Mouse (Mus musculus): ENCODE measurements around the gene Gm17662. TPM values are rescaled to one million over a fixed set of nuclear protein-coding genes. Genes with fewer than 3 reads are reported as not detected.
A peak's percentile ranks its signal among the peaks of the same experiment; 100 is the strongest.

Gene Gm17662
- polyA plus RNA-seq, 1 experiment from 2014 or later, result not detected

DNA sequence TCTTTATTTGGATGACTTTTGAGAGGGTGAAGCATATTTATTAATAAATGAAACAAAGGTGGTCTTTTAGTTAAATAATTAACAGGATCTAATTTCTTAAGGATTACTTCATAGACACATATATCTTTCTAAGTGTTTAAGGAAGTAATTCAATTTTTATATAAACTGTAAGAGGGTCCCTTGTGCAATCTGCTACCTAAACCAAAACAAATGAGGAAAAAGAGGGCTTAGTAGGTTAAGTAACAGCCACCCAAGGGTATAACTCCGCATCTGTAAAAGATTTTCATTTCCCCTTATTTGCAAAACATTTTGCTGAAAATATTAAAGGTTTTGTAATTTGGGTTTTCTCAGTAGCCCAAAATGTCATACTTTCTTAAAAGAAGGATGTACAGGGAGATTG lies 7.3 kb downstream of the Gm17662 start:
- no peak for DNase-seq
- H3K9ac ChIP-seq (replicated peaks; ENCODE audit: low read length), result no peak overlapping the region
- no peak overlapping the region for H3K4me2 ChIP-seq (ENCODE audit: low read length)
- no peak overlapping the region for H3K4me3 ChIP-seq (replicated peaks; ENCODE audit: low read depth, low read length)
- no peaks in the 10 kb centered on the region for H3K27me3 ChIP-seq (ENCODE audit: control insufficient read depth, insufficient read depth, low read length)
- no peaks in the 10 kb centered on the region for H3K36me3 ChIP-seq (ENCODE audit: control insufficient read depth, insufficient read depth, low read length)
- H3K4me1 ChIP-seq (ENCODE audit: control insufficient read depth, insufficient read depth, low read length), result 0 out of 2 replicates have a peak, but pooled peaks cover 5% of the 10 kb centered on the region
- WGBS, result 88% methylated on average over 1 of the region's 1 CpGs
- ATAC-seq (ENCODE audit: low FRiP score, low TSS enrichment), result no peak
- no peak overlapping the region for H3K27ac ChIP-seq (replicated peaks; ENCODE audit: low read depth, low read length)
- no peaks in the 10 kb centered on the region for H3K9me3 ChIP-seq (ENCODE audit: control insufficient read depth, low read length)

DNA sequence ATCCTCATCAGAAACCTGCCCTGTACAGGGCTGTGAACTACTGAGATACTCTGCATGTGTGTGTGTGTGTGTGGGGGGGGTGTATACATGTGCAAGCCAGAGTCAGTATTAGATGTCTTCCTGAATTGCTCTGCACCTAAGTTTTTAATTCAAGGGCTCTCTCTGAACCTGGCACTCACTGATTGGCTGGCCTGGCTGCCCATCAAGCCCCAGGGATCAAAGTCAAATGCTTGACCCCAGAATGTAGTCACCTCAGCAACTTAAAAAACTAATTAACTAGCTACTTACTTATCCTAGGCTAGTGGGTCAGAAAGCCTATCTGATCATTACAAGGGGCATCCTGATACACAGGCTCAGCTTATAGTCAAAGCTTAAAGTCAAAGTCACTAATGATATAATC lies 12.5 kb downstream of the Gm17662 start:
- Histone ChIP-seq H3K36me3 (ENCODE audit: control insufficient read depth, insufficient read depth, low read length) (no peaks in the 10 kb centered on the region), H3K4me2 (ENCODE audit: low read length) (no peak overlapping the region), H3K4me1 (ENCODE audit: control insufficient read depth, insufficient read depth, low read length) (0 out of 2 replicates have a peak, but pooled peaks cover 5% of the 10 kb centered on the region), H3K4me3 (replicated peaks; ENCODE audit: low read depth, low read length) (no peak overlapping the region), H3K9me3 (ENCODE audit: control insufficient read depth, low read length) (no peaks in the 10 kb centered on the region), H3K9ac (replicated peaks; ENCODE audit: low read length) (no peak overlapping the region), H3K27me3 (ENCODE audit: control insufficient read depth, insufficient read depth, low read length) (no peaks in the 10 kb centered on the region), H3K27ac (replicated peaks; ENCODE audit: low read depth, low read length) (no peak overlapping the region)
- no peak for DNase-seq
- ATAC-seq (ENCODE audit: low FRiP score, low TSS enrichment), result no peak

DNA sequence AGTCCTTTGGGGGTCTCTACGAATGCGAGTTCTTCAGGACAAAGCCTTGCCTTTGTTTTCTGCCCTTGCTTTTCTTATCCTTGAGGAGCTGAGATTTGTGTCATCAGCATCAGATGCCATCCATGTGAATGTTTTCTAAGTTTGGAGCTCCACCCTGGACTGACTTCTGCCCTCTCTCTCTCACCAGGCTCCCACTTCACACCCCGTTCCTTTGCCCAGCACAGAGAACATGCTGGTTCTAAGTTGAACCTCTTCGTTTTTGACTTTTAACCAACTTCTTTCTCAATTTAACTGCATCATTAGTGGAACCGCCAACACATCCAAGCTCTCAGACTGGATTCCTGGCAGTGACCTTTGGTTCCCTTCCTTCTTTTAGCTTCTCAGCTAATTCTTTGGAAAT lies 13.1 kb downstream of the Gm17662 start:
- no peak for ATAC-seq (ENCODE audit: low FRiP score, low TSS enrichment)
- no peaks in the 10 kb centered on the region for H3K27me3 ChIP-seq (ENCODE audit: control insufficient read depth, insufficient read depth, low read length)
- whole genome bisulfite sequencing, result 88% methylated on average over 5 of the region's 5 CpGs
- H3K36me3 ChIP-seq (ENCODE audit: control insufficient read depth, insufficient read depth, low read length), result no peaks in the 10 kb centered on the region
- no peak overlapping the region for H3K4me2 ChIP-seq (ENCODE audit: low read length)
- H3K9ac ChIP-seq (replicated peaks; ENCODE audit: low read length), result no peak overlapping the region
- no peak overlapping the region for H3K27ac ChIP-seq (replicated peaks; ENCODE audit: low read depth, low read length)
- no peak for DNase-seq
- no peaks in the 10 kb centered on the region for H3K9me3 ChIP-seq (ENCODE audit: control insufficient read depth, low read length)
- H3K4me3 ChIP-seq (replicated peaks; ENCODE audit: low read depth, low read length), result no peak overlapping the region
- H3K4me1 ChIP-seq (ENCODE audit: control insufficient read depth, insufficient read depth, low read length), result no peaks in the 10 kb centered on the region

DNA sequence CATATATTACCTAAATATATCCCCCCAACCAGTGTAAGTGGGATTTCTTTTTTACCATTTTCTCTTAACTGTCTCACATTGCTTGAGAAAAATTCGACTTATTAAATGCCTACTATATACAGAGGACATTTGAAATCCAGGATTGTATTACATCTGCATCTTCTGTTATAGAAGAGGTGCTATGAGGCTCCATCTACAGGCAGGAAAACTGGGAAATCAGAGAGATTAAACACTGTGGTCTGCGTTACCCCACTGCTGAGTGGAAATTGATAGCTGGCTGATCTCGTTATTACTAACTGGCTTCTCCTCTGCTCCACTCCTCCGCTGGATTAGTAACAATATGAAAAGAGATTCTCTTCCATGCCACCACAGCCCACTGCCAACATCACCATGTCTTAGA lies 18.7 kb downstream of the Gm17662 start:
- Histone ChIP-seq H3K9me3 (ENCODE audit: control insufficient read depth, low read length) (no peaks in the 10 kb centered on the region), H3K27ac (replicated peaks; ENCODE audit: low read depth, low read length) (no peak overlapping the region), H3K4me2 (ENCODE audit: low read length) (no peak overlapping the region), H3K27me3 (ENCODE audit: control insufficient read depth, insufficient read depth, low read length) (no peaks in the 10 kb centered on the region), H3K4me3 (replicated peaks; ENCODE audit: low read depth, low read length) (no peak overlapping the region), H3K36me3 (ENCODE audit: control insufficient read depth, insufficient read depth, low read length) (no peaks in the 10 kb centered on the region), H3K4me1 (ENCODE audit: control insufficient read depth, insufficient read depth, low read length) (no peaks in the 10 kb centered on the region), H3K9ac (replicated peaks; ENCODE audit: low read length) (no peak overlapping the region)
- whole genome bisulfite sequencing, result 72% methylated on average over 4 of the region's 4 CpGs
- DNase-seq (peak; percentile 34), ATAC-seq (ENCODE audit: low FRiP score, low TSS enrichment) (no peak)

DNA sequence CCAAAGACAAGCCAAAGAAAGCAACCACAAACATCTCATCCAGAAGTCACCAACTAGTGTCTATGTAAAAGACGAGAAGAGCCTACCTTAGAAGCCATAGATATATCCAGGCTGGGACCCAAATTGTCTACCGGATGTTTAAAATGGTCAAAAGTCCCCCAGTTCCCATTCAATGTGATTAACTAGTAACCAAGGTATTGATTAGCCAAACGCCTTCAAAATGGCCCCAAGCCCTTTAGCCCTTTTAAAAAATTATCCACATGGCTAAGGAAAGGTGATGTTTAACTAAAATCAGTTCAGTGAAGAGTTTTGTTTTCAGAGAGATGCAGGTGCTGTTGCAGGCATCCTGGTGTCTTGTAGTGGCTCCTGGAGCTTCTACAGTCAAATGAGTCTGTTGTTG lies 19.2 kb downstream of the Gm17662 start, which contains the start of gene C8a:
Gene C8a (minus strand): TSS at position 76 of the 400 bp plus-strand sequence.
- DNase-seq (no peak), ATAC-seq (ENCODE audit: low FRiP score, low TSS enrichment) (no peak)
- H3K36me3 ChIP-seq (ENCODE audit: control insufficient read depth, insufficient read depth, low read length), result no peaks in the 10 kb centered on the region
- no peak within 1 kb of the TSS for H3K4me2 ChIP-seq (ENCODE audit: low read length)
- H3K9me3 ChIP-seq (ENCODE audit: control insufficient read depth, low read length), result no peaks in the 10 kb centered on the region
- 93% methylated on average over 3 of the region's 3 CpGs for WGBS
- no peak within 1 kb of the TSS for H3K9ac ChIP-seq (replicated peaks; ENCODE audit: low read length)
- no peak within 1 kb of the TSS for H3K4me3 ChIP-seq (replicated peaks; ENCODE audit: low read depth, low read length)
- H3K27ac ChIP-seq (replicated peaks; ENCODE audit: low read depth, low read length), result no peak within 1 kb of the TSS
- H3K27me3 ChIP-seq (ENCODE audit: control insufficient read depth, insufficient read depth, low read length), result no peaks in the 10 kb centered on the region
- H3K4me1 ChIP-seq (ENCODE audit: control insufficient read depth, insufficient read depth, low read length), result no peaks in the 10 kb centered on the region

DNA sequence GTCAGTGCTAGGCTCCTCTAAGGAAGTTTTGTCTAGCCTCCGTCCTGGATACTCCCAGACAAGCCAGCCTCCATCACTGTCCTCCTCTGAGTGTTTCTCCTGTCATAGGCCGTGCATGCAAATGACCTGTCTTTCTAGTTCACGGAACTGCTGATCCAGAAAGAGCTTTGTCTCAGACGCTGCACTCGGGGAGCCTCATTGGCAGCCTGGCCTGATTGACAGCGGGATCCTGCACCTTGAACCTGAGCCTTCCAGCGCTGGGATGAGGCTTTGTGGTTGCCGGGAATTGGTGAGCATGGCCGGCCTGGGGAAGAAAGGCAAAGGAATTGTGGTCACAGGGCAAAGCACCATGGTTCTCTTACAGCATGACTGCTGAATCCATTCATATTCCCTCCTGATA lies 30.4 kb downstream of the Gm17662 start:
- DNase-seq, result no peak
- 19% methylated on average over 9 of the region's 9 CpGs for WGBS
- Histone ChIP-seq H3K27me3 (ENCODE audit: control insufficient read depth, insufficient read depth, low read length) (no peaks in the 10 kb centered on the region), H3K4me3 (replicated peaks; ENCODE audit: low read depth, low read length) (no peak overlapping the region), H3K9me3 (ENCODE audit: control insufficient read depth, low read length) (no peaks in the 10 kb centered on the region), H3K36me3 (ENCODE audit: control insufficient read depth, insufficient read depth, low read length) (no peaks in the 10 kb centered on the region), H3K9ac (replicated peaks; ENCODE audit: low read length) (no peak overlapping the region), H3K27ac (replicated peaks; ENCODE audit: low read depth, low read length) (no peak overlapping the region), H3K4me2 (ENCODE audit: low read length) (no peak overlapping the region), H3K4me1 (ENCODE audit: control insufficient read depth, insufficient read depth, low read length) (peaks cover 17% of the 10 kb centered on the region; the same call in 1 of the 2 replicates)
- ATAC-seq (ENCODE audit: low FRiP score, low TSS enrichment), result no peak

DNA sequence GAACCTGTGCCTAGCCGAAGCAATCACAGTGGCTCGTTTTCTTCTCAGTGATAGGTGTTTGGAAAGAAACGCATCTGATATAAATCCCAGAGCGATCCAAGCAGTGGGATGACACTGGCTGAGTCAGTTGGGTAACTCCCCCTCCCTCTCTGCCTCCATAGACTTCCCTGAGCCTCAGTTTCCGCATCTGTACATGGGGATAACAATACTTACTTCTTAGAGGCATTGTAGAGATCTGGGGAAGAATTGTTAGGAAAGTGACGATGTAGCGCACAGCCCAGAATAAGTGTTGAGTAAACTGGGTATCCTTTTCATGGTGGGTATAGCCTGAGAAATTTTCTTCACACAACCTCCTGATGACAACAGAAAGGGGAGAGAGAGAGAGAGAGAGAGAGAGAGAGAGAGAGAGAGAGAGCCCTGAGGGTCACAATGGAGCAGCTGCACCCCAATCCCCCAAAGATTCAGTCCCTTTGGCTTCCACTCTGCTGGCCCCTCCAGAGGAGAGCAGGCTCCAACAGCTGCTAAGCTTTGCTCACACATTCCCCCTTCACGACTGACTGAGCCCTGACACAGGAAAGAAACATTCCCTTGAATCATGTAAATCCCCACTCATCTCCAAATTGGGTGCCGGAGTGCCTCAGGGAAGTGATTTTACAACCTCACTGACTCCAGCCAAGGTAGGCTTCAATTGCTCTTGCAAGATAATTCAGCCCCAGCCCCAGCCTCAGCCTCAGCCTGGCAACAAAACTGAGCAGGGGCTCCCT lies 31.6 kb downstream of the Gm17662 start:
- H3K4me2 ChIP-seq (ENCODE audit: low read length), result no peak overlapping the region
- no peaks in the 10 kb centered on the region for H3K36me3 ChIP-seq (ENCODE audit: control insufficient read depth, insufficient read depth, low read length)
- DNase-seq (peak; percentile 48), ATAC-seq (ENCODE audit: low FRiP score, low TSS enrichment) (no peak)
- H3K4me1 ChIP-seq (ENCODE audit: control insufficient read depth, insufficient read depth, low read length), result peaks cover 20% of the 10 kb centered on the region; the same call in 1 of the 2 replicates
- no peak overlapping the region for H3K4me3 ChIP-seq (replicated peaks; ENCODE audit: low read depth, low read length)
- H3K27ac ChIP-seq (replicated peaks; ENCODE audit: low read depth, low read length), result no peak overlapping the region
- no peaks in the 10 kb centered on the region for H3K27me3 ChIP-seq (ENCODE audit: control insufficient read depth, insufficient read depth, low read length)
- H3K9me3 ChIP-seq (ENCODE audit: control insufficient read depth, low read length), result no peaks in the 10 kb centered on the region
- WGBS, result 69% methylated on average over 9 of the region's 9 CpGs
- no peak overlapping the region for H3K9ac ChIP-seq (replicated peaks; ENCODE audit: low read length)

DNA sequence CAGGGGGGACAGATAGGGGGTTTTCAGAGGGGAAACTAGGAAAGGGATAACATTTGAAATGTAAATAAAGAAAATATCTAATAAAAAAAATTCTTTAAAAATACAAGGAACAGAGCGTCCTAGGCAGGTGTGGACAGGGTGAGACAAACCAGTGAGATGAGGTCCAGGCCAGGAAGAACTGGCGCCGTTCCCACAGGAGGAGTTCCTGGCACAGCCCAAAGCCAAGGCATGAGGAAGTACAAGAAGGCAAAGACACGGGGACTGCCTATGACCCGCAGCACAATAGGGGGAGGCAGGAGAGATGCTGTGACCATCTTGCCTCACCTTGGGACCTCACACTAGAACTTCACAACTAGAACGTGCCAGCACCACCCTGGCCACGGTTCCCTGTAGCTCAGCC lies 34.6 kb downstream of the Gm17662 start:
- WGBS, result 96% methylated on average over 7 of the region's 7 CpGs
- H3K4me3 ChIP-seq (replicated peaks; ENCODE audit: low read depth, low read length), result no peak overlapping the region
- no peaks in the 10 kb centered on the region for H3K27me3 ChIP-seq (ENCODE audit: control insufficient read depth, insufficient read depth, low read length)
- peaks cover 23% of the 10 kb centered on the region; the same call in 1 of the 2 replicates for H3K4me1 ChIP-seq (ENCODE audit: control insufficient read depth, insufficient read depth, low read length)
- DNase-seq, result no peak
- no peak overlapping the region for H3K27ac ChIP-seq (replicated peaks; ENCODE audit: low read depth, low read length)
- H3K36me3 ChIP-seq (ENCODE audit: control insufficient read depth, insufficient read depth, low read length), result no peaks in the 10 kb centered on the region
- no peak overlapping the region for H3K9ac ChIP-seq (replicated peaks; ENCODE audit: low read length)
- H3K4me2 ChIP-seq (ENCODE audit: low read length), result no peak overlapping the region
- H3K9me3 ChIP-seq (ENCODE audit: control insufficient read depth, low read length), result no peaks in the 10 kb centered on the region
- ATAC-seq (ENCODE audit: low FRiP score, low TSS enrichment), result no peak

DNA sequence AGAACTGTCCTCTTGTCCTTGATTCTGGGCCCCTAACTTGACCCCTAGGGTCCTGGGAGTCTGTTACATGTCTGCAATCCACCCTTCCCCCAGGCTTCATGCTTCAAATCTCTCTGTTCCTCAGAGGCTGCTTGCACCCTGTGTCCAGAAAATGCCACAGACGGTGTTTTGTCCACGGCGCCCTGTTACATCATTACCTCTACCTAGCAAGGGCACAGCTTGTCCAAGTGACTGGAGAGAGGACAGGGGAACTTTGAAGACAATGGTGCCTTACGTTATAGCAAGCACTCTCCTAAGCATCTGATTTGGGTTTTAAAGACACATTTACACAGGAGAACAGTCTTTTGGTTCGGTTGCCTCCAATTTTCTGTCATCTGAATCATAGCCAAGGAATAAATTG lies 36.5 kb downstream of the Gm17662 start:
- ATAC-seq (ENCODE audit: low FRiP score, low TSS enrichment) (no peak), DNase-seq (no peak)
- Histone ChIP-seq H3K4me3 (replicated peaks; ENCODE audit: low read depth, low read length) (no peak overlapping the region), H3K27me3 (ENCODE audit: control insufficient read depth, insufficient read depth, low read length) (no peaks in the 10 kb centered on the region), H3K27ac (replicated peaks; ENCODE audit: low read depth, low read length) (peak overlapping the region; percentile 37; the same call in 1 of the 2 replicates), H3K36me3 (ENCODE audit: control insufficient read depth, insufficient read depth, low read length) (no peaks in the 10 kb centered on the region), H3K4me1 (ENCODE audit: control insufficient read depth, insufficient read depth, low read length) (peaks cover 16% of the 10 kb centered on the region; the same call in 1 of the 2 replicates), H3K4me2 (ENCODE audit: low read length) (no peak overlapping the region), H3K9me3 (ENCODE audit: control insufficient read depth, low read length) (no peaks in the 10 kb centered on the region), H3K9ac (replicated peaks; ENCODE audit: low read length) (no peak overlapping the region)
- WGBS, result 64% methylated on average over 5 of the region's 5 CpGs
